Mouse (Mus musculus) C2C12 (cell line): ENCODE data around the gene Rbms3. TPM values are rescaled to one million over a fixed set of nuclear protein-coding genes. Genes with fewer than 3 reads are reported as not detected.

Source experiments
- H3K27me3 ChIP-seq: one replicate; pipeline ENCODE4 v1.6.1; 2011; ENCODE audit not compliant: control insufficient read depth, insufficient read depth, insufficient read length
- H3K36me3 ChIP-seq: one replicate; pipeline ENCODE4 v1.6.1; 2011; ENCODE audit not compliant: control insufficient read depth, insufficient read depth
- H3K4me3 ChIP-seq: one replicate; pipeline ENCODE4 v1.5.1; 2011; ENCODE audit warnings: mild to moderate bottlenecking, control low read depth; ENCODE audit not compliant: poor library complexity, insufficient read depth, severe bottlenecking
- H3K79me2 ChIP-seq: one replicate; pipeline ENCODE4 v1.6.1; 2011; ENCODE audit not compliant: control insufficient read depth, insufficient read depth
- H3K79me3 ChIP-seq: one replicate; pipeline ENCODE4 v1.6.1; 2011; ENCODE audit warnings: low read depth, control low read depth
- H3ac ChIP-seq: one replicate; pipeline ENCODE3; 2011; ENCODE audit warnings: low read depth; ENCODE audit not compliant: control insufficient read depth, insufficient read length
- CEBPB ChIP-seq: IDR thresholded peaks from one replicate; pipeline ENCODE4 v1.6.1; 2011; ENCODE audit warnings: low read depth, mild to moderate bottlenecking, control low read depth, moderate library complexity
- CTCF ChIP-seq: IDR thresholded peaks from one replicate; pipeline ENCODE4 v1.5.1; 2011; ENCODE audit not compliant: control insufficient read depth, insufficient read depth, insufficient read length
- FOSL1 ChIP-seq: IDR thresholded peaks from one replicate; pipeline ENCODE4 v1.8.0; 2011; ENCODE audit warnings: mild to moderate bottlenecking, low read length; ENCODE audit not compliant: poor library complexity, insufficient read depth, severe bottlenecking
- MAX ChIP-seq: IDR thresholded peaks from one replicate; pipeline ENCODE4 v1.6.1; 2011; ENCODE audit warnings: mild to moderate bottlenecking, control low read depth
- MYOD1 ChIP-seq: IDR thresholded peaks from one replicate; pipeline ENCODE4 v1.6.1; 2011; ENCODE audit warnings: low read depth; ENCODE audit not compliant: control insufficient read depth, insufficient read length
- MYOG ChIP-seq: IDR thresholded peaks from one replicate; pipeline ENCODE4 v1.6.1; 2011; ENCODE audit not compliant: control insufficient read depth, insufficient read length; ENCODE audit errors: extremely low read depth
- USF1 ChIP-seq: IDR thresholded peaks from one replicate; pipeline ENCODE4 v1.6.1; 2011; ENCODE audit warnings: low read depth, mild to moderate bottlenecking, control low read depth, moderate library complexity
- polyA plus RNA-seq: library from polyadenylated mRNA; unstranded; fragments of >200 nt; fragmentation: generic; extraction: Trizol; gene quantifications from one replicate; pipeline ENCODE4 v1.2.1, GENCODE M21; 2012; ENCODE audit warnings: missing spikeins

Gene Rbms3
- polyA plus RNA-seq, 1 experiment, result 2.7 TPM

DNA sequence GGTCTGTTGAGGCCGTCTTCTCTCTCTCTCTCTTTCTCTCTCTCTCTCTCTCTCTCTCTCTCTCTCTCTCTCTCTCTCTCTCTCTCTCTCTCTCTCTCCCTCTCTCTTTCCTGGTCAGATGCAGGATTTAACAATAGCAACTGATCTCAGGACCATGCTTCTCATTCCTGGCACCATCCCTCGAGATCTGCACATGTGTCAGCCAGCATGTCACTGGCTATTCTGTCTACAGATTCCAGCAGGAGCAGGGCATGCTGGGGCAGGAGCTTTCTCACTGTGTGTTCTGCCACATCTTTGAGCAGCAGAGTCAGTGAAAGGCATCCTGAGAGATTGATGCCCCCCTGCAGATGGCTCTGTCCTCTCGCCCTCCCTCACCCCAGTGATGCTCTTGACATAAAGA lies 774.0 kb downstream of the Rbms3 start:
- no peak for TF ChIP-seq CEBPB
- H3K27me3 ChIP-seq, result no peaks in the 10 kb centered on the region
- no peaks in the 10 kb centered on the region for H3K79me3 ChIP-seq
- H3K36me3 ChIP-seq, result no peaks in the 10 kb centered on the region
- no peak overlapping the region for H3K4me3 ChIP-seq
- H3ac ChIP-seq, result no peak overlapping the region
- H3K79me2 ChIP-seq, result no peaks in the 10 kb centered on the region

GRCm38 (mm10) chr9:116848905-116849304 lies 780.8 kb downstream of the Rbms3 start:
- Histone ChIP-seq H3K36me3 (no peaks in the 10 kb centered on the region), H3K79me3 (no peaks in the 10 kb centered on the region), H3ac (no peak overlapping the region), H3K79me2 (no peaks in the 10 kb centered on the region), H3K27me3 (no peaks in the 10 kb centered on the region), H3K4me3 (no peak overlapping the region)
- TF ChIP-seq MAX, result no peak
- TF ChIP-seq CEBPB, result no peak
- no peak for TF ChIP-seq MYOG
- TF ChIP-seq CTCF, result no peak
- no peak for TF ChIP-seq FOSL1
- no peak for TF ChIP-seq MYOD1
- TF ChIP-seq USF1, result no peak

DNA sequence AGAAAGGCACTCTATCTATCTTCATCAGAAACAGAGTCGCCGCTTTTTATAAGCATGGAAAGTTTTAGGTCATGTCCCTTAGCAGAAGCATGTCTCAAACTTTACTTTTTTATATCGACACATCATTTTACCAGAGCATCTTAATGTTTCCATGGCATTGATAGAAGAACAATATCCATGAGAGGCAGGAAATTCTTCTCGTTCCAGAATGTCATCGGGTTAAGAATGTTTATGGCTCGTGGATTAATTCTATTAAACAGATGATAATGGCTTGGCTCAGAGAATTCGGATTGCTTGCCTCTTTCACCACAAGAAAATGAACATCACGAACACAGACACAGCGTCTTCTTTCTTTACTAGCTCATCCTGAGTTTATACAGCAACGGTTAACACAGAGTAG lies 781.5 kb downstream of the Rbms3 start:
- Histone ChIP-seq H3ac (no peak overlapping the region), H3K36me3 (no peaks in the 10 kb centered on the region), H3K27me3 (no peaks in the 10 kb centered on the region), H3K79me3 (no peaks in the 10 kb centered on the region), H3K4me3 (no peak overlapping the region), H3K79me2 (no peaks in the 10 kb centered on the region)
- TF ChIP-seq CEBPB, result no peak
- no peak for TF ChIP-seq MYOG
- TF ChIP-seq CTCF, result no peak
- no peak for TF ChIP-seq MYOD1
- TF ChIP-seq MAX, result no peak
- TF ChIP-seq FOSL1, result no peak
- no peak for TF ChIP-seq USF1

DNA sequence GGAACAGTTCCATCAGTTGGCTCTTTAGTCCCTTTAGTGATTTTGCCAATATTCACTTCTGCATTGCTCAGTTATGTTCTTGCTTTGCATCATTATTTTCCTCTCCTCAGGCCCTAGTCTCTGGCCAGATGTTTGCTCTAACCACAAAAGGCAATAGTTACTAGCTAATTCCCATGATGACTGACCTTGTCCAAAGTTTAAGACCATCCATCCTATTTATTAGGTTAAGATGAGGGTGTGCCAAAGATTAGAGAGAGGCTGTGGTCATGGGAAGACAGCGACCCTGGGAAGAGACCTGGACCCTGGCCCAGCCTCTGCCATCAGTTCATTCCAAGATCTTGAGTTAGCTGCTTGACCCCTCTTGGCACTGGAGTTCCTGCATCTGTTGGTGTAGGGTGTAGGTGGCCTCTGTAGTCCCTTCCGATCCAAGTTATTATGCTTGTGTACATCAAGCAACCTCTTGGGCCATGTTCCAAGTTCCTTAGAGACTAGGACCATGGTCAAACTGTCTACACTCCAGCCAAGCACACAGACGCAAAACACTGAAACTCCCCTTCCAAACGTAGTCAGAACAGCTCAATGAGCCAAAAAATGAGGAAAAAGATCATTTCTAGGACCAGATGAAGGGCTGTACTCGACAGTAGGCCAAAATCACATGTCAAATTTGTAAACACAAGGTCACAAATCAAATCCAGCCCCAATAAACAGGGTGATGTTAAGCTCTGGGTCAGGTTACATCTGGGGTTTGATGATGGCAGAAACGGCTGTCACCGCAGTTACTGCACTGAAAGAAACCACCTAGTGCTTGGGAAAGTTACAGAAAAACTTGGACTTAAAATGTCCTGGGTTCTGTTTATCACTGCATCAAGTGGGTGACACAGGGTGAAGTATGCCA lies 782.2 kb downstream of the Rbms3 start:
- Histone ChIP-seq H3ac (no peak overlapping the region), H3K27me3 (no peaks in the 10 kb centered on the region), H3K4me3 (no peak overlapping the region), H3K36me3 (no peaks in the 10 kb centered on the region), H3K79me3 (no peaks in the 10 kb centered on the region), H3K79me2 (no peaks in the 10 kb centered on the region)
- TF ChIP-seq USF1 (no peak), MAX (no peak), CEBPB (no peak), CTCF (no peak), MYOG (no peak), FOSL1 (no peak), MYOD1 (no peak)

GRCm38 (mm10) chr9:116834949-116835348 lies 794.8 kb downstream of the Rbms3 start:
- Histone ChIP-seq H3K27me3 (no peaks in the 10 kb centered on the region), H3K4me3 (no peak overlapping the region), H3K79me3 (no peaks in the 10 kb centered on the region), H3K36me3 (no peaks in the 10 kb centered on the region), H3K79me2 (no peaks in the 10 kb centered on the region), H3ac (no peak overlapping the region)
- TF ChIP-seq MYOG, result no peak
- TF ChIP-seq MAX, result no peak
- TF ChIP-seq MYOD1, result no peak
- TF ChIP-seq CTCF, result no peak
- no peak for TF ChIP-seq USF1
- no peak for TF ChIP-seq CEBPB
- no peak for TF ChIP-seq FOSL1

DNA sequence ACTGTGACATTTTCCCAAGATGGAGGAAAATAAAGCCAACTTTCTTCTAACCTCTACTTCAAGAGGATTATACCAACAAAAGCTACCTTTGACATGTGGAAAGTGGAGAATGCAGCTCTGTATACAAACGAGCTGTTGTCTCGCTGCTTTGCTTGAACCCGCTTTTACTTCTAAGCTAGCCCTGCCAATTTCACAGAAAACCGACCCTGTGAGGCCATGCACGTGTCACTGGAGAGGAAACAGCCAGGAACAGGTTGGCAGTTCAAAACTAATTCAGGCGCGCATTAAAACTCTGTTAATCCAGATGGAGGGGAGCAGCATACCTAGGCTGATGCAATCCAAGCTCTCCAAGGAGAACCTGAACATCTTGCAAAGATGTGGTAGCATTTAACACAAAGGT lies 796.0 kb downstream of the Rbms3 start:
- Histone ChIP-seq H3ac (no peak overlapping the region), H3K36me3 (no peaks in the 10 kb centered on the region), H3K27me3 (no peaks in the 10 kb centered on the region), H3K79me2 (no peaks in the 10 kb centered on the region), H3K79me3 (no peaks in the 10 kb centered on the region), H3K4me3 (no peak overlapping the region)
- TF ChIP-seq FOSL1 (no peak), MYOD1 (no peak), MAX (no peak), USF1 (no peak)
